Mouse (Mus musculus) kidney, postnatal 14 days (tissue): Measurements from ENCODE around the gene Nxph1.
A peak's percentile ranks its signal among the peaks of the same experiment; 100 is the strongest.

ENCODE experiments used
- DNase-seq: peaks from one replicate; pipeline ENCODE4 v3.0.0; 2022; ENCODE audit warnings: mixed read lengths

Nxph1 gene

DNA sequence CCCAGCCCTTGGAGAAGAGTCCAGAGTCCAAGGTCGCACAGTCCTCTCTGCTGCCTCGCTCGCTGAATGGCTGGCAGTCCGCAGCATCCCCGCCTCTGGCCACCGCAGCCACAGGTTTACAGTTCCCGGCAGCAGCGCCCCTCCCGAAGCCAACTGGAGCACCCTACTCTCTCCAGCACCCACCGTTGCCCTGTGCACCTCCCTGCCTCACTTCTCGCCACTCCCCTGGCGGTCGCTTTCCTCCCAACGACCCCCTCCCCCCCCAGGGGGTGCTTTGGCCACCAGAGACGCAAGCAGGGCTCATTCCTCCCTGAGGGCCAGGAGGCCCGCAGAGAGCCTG lies at the start of gene Nxph1:
Gene Nxph1 (plus strand): TSS at position 301 of the 340 bp plus-strand sequence.
- DNase-seq: no peak

GRCm38 (mm10) chr6:8900021-8900728 lies 48.1 kb upstream of the Nxph1 start:
- no peak for DNase-seq

DNA sequence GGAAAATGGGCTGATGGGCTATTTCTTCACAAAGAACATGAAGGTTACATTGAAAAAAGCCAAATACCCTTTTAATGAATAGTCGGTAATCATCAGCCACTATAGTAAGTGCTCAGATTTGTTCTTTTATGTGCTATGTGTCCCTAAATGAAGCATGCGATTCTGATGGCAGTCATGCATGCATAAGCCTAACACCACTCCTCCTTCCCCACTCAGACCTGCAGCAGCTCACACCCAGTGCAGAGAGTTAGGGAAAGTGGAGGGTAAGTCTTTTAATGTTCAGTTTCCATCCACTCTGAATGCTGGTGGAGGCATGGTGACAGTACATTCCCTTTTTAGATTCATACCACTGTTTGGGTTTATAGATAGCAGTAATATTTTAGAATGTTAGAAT lies 47.5 kb upstream of the Nxph1 start:
- no peak for DNase-seq

DNA sequence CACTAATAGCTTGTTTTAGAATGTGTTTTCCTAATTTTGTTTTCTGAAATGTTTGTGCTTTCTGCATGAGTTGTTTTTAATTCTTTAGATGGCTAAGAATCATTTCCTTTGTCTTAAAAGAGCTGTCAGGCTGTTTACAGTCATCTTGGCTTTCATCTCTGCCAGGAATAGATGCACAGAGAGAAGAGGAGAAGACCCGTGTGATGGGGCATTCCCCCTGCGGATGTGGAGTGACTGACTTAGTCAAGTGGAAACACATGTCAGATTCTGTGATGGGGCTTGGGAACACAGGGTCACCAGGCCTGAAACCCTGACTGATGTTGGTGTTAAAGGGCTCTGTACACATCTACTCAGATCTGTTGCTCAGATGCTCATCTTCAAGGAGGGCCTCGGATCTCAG lies 40.3 kb upstream of the Nxph1 start:
- no peak for DNase-seq

- no peak for DNase-seq
These were observed 34.8 kb upstream of the Nxph1 start for GRCm38 (mm10) chr6:8913404-8913803.

GRCm38 (mm10) chr6:8914682-8915081 lies 33.5 kb upstream of the Nxph1 start:
- no peak for DNase-seq

- no peak for DNase-seq
These were observed 23.8 kb upstream of the Nxph1 start for GRCm38 (mm10) chr6:8924481-8924880.

DNA sequence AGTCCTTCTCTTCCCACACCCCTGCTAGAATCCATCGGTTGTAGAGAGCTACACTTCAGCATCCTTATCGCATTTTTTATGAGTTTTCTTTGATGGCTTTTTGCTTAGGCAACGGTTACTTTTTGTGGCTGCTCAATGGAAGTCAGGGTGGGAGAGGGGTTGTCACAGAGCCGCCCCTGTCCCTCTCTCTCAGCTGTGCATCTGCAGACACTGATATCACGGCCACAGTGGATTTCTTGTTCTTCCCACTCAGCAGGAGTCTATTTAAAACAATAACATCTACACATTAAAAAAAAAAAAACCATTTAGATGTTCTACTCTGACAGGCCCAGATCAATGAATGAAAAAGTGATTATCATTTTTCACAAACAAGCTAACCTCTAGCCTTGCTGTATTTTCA lies 13.0 kb upstream of the Nxph1 start:
- DNase-seq: no peak

GRCm38 (mm10) chr6:8935705-8936104 lies 12.5 kb upstream of the Nxph1 start:
- DNase-seq: peak; percentile 67

GRCm38 (mm10) chr6:8936168-8936567 lies 12.1 kb upstream of the Nxph1 start:
- DNase-seq: no peak

DNA sequence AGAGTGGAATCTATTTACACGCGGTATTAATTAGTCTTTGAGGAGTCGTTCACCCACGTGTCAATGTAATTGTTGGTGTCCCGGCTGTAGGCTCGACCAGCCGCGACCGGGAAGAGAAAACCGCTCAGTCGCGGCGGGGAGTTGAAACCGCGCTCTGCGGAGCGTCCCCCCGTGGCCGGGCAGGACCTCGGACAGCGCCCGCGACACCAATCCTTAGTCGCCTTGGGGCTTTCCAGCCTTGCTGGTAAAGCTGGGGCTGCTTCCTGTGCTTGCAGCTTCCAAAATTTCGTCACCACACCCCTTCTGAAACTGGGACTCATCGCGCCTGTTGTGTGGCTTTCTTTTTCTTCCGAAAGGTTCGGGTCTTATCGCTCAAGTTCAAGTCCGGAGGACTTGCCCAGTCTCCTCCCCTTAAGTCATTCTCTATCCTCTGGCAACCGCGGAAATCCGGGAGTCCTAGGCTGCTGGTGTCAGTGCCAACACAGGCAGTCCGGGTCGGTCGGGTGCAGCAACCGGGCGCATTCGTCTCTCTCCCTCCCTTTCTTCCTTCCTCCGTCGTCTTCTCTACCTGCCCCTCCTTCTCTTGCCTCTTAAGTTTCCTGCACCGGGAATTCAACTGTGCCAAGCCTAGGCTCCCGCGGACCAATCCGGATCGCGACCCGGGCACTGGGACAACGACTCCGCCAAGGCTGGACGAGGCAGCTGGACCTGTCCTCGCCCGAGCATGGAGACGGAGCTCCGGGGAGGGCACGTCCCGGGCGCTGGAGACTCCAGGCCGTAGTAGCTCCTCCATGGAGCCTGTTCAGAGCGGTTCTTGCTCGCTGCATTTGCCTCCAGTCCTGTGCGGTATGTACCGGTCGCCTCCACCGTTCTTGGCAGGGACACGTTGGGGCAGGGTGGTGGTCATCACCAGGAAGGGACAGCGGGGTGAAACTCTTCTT lies 510 bp downstream of the Nxph1 start:
- peak; percentile 66 for DNase-seq

- no peak for DNase-seq
These were observed 1.5 kb downstream of the Nxph1 start for GRCm38 (mm10) chr6:8949665-8950201.

GRCm38 (mm10) chr6:8950611-8951325 lies 2.5 kb downstream of the Nxph1 start:
- no peak for DNase-seq

GRCm38 (mm10) chr6:8951326-8951695 lies 3.1 kb downstream of the Nxph1 start:
- peak; percentile 55 for DNase-seq

DNA sequence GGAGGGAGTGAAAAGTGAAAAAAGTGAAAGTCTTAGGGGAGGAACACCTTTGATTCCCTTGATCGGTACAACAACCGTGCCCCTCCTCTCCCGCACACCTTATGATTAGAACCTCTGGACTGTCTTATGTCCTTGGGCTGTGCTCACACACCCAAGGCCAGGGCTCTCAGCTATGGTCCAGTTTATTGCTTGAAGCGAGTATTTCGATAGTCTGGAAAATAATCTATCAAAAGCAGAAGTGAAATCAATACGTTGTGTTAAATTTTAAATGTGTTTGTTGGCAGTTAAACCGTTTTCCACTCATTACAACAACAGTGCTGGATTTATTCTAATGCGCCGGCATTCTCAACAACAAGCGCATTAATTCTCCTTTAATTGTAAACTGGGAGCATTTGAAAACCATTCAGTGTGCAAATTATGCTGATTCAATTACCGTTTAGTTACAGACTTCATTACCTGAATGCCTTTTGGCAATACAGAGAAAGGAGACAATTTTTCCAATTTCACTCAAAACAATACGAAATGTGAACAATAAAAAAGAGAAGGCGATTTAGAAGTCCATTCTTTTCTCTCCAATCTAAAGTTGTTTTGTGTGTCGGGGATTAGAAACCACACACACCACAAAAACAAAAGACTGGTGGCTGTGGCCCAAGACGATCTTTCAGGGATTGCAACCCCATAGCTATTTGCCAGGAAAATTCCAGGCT lies 3.8 kb downstream of the Nxph1 start:
- no peak for DNase-seq

DNA sequence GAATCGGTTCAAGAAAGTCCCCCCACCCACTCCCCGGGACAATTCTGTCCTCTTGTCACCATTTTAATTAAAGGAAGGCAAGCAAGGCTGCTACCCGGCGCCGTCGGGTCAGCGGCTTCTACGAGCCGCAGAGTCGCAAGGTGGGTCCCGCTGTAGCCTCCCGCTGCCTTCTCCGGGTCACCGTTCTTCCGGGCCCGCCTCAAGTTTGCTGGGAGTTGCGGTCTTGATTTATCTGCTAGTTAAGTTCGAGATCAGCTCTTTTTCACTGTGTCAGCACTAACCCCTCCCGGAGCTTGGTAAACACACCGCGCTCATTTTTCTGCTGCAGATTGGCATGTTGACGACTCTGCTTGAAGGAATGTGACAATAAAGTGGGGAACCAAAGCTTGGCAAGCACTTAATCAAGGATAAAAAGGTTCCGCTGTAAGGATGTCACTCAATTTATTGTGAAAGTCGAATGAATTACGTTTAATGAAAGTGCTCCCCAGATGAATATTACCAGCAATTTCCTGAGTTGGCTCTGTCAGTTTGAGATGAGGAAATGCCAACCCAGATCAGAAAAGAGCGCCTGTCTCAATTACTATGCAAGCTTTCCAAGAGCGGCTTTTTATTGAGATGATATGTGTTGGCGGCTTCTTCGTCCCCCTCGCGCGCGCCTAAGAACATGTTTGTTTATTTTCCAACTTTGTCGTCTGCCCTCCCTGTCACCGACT lies 7.7 kb downstream of the Nxph1 start:
- DNase-seq: no peak

- no peak for DNase-seq
These were observed 8.7 kb downstream of the Nxph1 start for GRCm38 (mm10) chr6:8956743-8957528.

DNA sequence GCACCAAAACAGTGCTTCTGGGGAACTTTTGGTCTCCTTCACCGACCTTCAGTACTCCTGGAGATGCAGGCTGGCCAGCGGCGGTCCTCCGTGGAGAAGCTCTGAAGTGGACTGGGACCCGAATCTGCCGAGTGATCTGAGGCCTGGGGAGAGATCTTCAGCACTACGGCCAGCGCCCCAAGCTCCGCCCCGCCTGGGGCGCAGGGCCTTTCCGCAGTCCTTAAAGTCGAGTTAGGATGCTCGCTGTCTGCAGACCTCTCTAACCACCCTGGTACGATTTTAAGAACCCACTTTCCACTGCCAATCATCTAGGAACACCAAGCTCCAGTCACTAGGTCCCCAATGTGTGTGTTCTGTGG lies 9.3 kb downstream of the Nxph1 start:
- DNase-seq: peak; percentile 58

DNA sequence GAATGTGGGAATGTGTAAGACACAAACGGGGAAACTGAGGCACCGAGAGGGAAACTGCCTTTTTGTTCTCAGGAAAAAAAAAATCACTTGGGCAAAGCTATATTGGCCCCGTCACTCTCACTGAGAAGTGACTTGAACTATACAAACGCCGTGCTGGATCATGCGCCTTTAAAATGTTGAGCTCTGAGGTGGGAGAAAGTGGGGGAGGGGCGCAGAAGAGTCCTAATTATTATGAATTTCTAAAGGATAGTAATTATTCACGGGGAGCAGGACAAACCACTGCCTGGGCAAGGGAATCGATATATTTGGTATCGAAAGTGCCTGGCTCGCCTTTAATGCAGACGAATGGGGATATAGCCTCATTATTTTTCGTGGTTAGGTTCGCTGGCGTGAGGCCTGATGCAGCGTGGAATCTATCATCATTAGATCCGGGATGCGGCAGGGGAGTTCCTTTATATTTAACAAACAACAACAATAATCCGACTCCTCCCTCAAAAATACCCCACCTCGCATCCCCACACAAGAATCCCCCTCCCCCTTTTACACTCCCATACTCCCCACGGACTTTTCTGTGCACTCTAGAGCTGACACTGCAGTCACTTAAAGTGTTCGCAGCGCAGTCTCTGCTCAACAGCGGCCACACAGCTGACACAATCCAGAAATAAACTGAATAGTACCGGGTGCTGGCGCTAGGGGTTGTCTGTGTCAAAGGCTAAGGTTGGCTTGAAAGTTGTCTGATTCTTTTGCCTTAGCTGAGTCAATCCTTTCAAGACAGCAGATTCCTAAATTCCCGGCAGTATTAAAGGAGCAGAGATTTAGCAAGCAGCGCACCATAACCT lies 10.1 kb downstream of the Nxph1 start:
- DNase-seq: peak; percentile 10

DNA sequence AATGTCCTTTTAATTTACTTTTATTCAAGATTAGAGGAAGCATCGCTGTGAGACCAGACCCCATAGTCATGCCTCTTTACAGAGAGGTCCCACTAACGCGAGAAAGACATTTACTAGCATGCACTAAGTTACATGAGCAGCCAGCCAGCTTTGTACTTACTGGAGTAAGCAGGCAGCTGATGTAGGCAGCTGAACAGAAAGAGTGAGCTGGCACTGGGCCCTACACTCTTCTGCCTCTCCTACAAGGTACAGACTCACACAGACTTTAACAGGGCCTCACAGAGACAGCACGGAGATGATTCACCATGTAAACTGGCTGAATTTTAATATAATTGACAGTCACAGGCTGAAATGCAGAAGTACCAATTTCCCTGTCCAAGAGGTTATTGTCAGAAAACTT lies 11.6 kb downstream of the Nxph1 start:
- no peak for DNase-seq
